Mouse (Mus musculus) limb, embryonic 12.5 days (tissue): ENCODE results near the gene Dmac1. TPM values are rescaled to one million over a fixed set of nuclear protein-coding genes. Genes with fewer than 3 reads are reported as not detected.

Experiments used
- ATAC-seq: fragments of 200-750 bp; cut with Nextera tagmentation; 2 replicates; pipeline ENCODE4 v1.8.0; 2017; ENCODE audit warnings: low read depth, moderate TSS enrichment; ENCODE audit not compliant: insufficient number of reproducible peaks, insufficient read depth, low FRiP score, low TSS enrichment
- H3K27ac ChIP-seq: fragments of 300-500 bp; sonication (generic); 2 replicates; pipeline ENCODE4 v1.5.1; 2016; ENCODE audit warnings: mild to moderate bottlenecking, moderate library complexity
- H3K27me3 ChIP-seq: fragments of 300-500 bp; sonication (generic); 2 replicates; pipeline ENCODE4 v1.6.1; 2016; ENCODE audit warnings: mild to moderate bottlenecking, moderate library complexity
- H3K36me3 ChIP-seq: fragments of 300-500 bp; sonication (generic); 2 replicates; pipeline ENCODE4 v1.6.1; 2016; ENCODE audit warnings: mild to moderate bottlenecking, moderate library complexity
- H3K4me1 ChIP-seq: fragments of 300-500 bp; sonication (generic); replicated peaks from 2 replicates; pipeline ENCODE4 v1.6.1; 2016
- H3K4me2 ChIP-seq: fragments of 300-500 bp; sonication (generic); 2 replicates; pipeline ENCODE4 v1.6.1; 2016; ENCODE audit warnings: mild to moderate bottlenecking, moderate library complexity
- H3K4me3 ChIP-seq: fragments of 300-500 bp; sonication (generic); replicated peaks from 2 replicates; pipeline ENCODE4 v1.5.1; 2016; ENCODE audit warnings: mild to moderate bottlenecking
- H3K9ac ChIP-seq: fragments of 300-500 bp; sonication (generic); replicated peaks from 2 replicates; pipeline ENCODE4 v1.6.1; 2016; ENCODE audit warnings: mild to moderate bottlenecking, moderate library complexity
- H3K9me3 ChIP-seq: fragments of 300-500 bp; sonication (generic); 2 replicates; pipeline ENCODE4 v1.6.1; 2016; ENCODE audit warnings: mild to moderate bottlenecking, moderate library complexity
- WGBS: fragments of 180-500 bp; shearing (Covaris S2); methylation state at CpG from one replicate; pipeline ENCODE4 v1.1.7; 2016; 5-methylcytosine and 5-hydroxymethylcytosine counted together
- polyA plus RNA-seq: library from polyadenylated mRNA; unstranded; fragments of >200 nt; fragmentation: Nextera tagmentation; extraction: Ambion mirVana; gene quantifications from 2 replicates; pipeline ENCODE4 v1.2.1, GENCODE M21; 2016

Dmac1 gene
- polyA plus RNA-seq = 135 and 141 TPM in 2 replicates

DNA sequence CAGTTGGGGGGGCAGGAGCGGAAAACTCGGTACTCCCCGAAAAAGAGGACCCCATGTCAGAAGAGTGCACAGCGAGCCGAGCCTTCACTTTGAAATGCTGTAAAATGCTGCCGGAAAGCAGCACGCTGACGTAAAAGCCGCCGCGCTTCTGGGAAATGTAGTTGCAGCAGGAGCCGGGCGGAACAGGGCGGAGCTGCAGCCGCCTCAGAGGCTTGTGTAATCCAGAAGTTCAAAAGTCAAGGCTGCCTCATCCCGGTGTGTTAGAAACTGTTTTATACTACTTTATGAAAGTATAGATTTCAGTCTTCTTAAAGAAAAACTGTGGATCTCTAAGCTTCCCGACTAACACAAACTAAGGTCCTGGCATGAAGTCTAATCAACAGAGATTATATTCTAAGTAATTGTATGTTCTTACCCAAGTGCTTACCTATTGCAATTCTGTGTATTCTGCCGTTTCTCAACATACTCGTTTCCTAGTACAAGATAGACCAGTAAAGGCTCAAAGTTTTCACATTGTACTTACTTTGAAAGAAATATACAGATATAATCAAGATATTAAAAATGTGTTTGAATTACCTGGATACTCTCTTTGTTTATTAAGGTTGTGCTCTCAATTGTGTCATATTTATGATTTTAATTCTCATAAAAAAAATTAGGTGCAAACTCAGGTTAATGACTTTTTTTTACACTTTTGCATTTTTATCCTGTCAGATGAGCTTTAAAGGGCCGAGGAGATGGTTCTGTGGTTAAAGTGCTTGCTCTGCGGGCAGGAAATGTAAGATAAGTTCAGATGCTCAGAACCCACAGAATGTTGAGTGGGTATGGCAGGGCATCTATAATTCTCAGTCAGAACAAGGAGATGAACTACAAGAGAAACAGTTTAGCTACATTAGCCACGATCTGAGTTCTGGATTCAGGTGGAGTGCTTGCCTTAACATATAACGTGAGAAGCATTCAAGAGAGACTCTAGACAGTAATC lies at the start of gene Dmac1:
TSS of gene Dmac1 (minus strand) at position 109 of the 979 bp plus-strand sequence.
- Histone ChIP-seq H3K4me2 (peak within 1 kb of the TSS; percentile 69), H3K27me3 (no peaks in the 10 kb centered on the region), H3K36me3 (peaks cover 23% of the 10 kb centered on the region), H3K9ac (peak within 1 kb of the TSS; percentile 84), H3K9me3 (no peaks in the 10 kb centered on the region), H3K4me1 (no peaks in the 10 kb centered on the region; the same call in 1 of the 2 replicates), H3K4me3 (peak within 1 kb of the TSS; percentile 80), H3K27ac (0 out of 2 replicates have a peak within 1 kb of the TSS, but pooled peaks have one; percentile 41)
- WGBS = 18% methylated on average over 23 of the region's 23 CpGs
- ATAC-seq = peak; percentile 95

DNA sequence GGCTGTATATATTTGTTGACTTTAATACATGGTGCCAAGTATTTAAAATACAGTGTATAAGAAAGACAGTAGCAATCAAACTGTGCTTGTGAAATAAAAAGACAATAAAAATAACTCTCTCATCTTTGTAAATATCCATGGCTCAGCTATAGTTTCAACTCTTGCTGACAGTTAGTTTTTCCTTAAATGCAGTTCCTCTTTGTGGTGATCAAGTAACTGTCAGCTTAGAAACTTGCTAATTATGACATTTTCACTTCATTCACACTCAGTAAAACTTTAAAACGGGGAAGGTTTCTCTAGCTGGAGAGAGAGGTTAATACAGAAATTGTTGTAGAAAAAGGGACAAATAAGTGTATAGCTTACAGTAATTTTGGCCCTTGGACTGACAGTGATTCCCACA lies 37.3 kb upstream of the Dmac1 start:
- Histone ChIP-seq H3K4me2 (no peak overlapping the region), H3K9me3 (no peaks in the 10 kb centered on the region), H3K27me3 (no peaks in the 10 kb centered on the region), H3K36me3 (no peaks in the 10 kb centered on the region), H3K4me1 (no peaks in the 10 kb centered on the region), H3K27ac (no peak overlapping the region), H3K9ac (no peak overlapping the region), H3K4me3 (no peak overlapping the region)
- 79% methylated on average over 1 of the region's 1 CpGs for WGBS
- ATAC-seq = no peak

DNA sequence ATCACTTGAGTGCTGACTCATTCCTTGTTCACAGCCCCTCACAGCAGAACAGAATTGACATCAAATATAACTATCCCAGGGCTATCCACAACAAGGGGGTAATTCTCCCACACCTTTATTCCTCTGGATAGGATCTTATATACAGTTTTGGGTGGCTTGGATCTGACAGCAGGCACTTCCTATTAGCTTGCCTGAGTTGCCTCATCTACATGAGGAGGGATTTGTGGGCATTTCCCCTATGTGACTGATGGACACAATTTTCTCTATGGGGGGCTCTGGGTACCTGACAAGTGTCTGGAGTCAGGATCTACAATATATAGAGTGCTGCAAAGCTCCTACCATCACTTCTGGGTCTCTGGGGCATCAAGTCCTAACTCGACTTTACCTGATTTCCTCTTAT lies 36.9 kb upstream of the Dmac1 start:
- Histone ChIP-seq H3K4me2 (no peak overlapping the region), H3K27ac (no peak overlapping the region), H3K36me3 (no peaks in the 10 kb centered on the region), H3K4me3 (no peak overlapping the region), H3K4me1 (no peaks in the 10 kb centered on the region), H3K27me3 (no peaks in the 10 kb centered on the region), H3K9me3 (no peaks in the 10 kb centered on the region), H3K9ac (no peak overlapping the region)
- no peak for ATAC-seq
- 81% methylated on average over 1 of the region's 1 CpGs for WGBS

DNA sequence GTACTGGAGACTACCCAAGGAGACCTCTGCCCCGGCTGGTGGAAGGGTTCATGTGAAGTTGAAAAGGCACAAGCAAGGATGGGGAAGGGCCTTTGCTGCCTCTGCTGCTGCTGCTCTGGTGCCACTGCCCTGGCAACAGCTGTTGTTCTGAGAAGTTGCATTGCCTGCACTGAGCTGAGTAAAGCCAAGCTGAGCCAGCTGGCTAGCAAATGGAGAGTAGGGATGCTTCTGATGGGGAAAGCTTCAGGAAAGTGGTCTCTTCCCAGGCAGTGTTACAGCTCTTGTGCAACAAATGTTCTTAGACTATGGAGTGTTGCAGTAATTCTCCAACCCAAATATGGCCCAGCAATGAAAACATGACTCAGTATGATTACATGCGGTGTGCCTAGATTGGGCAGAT lies 33.8 kb upstream of the Dmac1 start:
- H3K4me3 ChIP-seq = no peak overlapping the region
- no peaks in the 10 kb centered on the region for H3K4me1 ChIP-seq
- H3K9me3 ChIP-seq = no peaks in the 10 kb centered on the region
- H3K27ac ChIP-seq = no peak overlapping the region
- no peak for ATAC-seq
- no peaks in the 10 kb centered on the region for H3K27me3 ChIP-seq
- no peak overlapping the region for H3K9ac ChIP-seq
- H3K4me2 ChIP-seq = no peak overlapping the region
- H3K36me3 ChIP-seq = no peaks in the 10 kb centered on the region
- 89% methylated on average over 2 of the region's 2 CpGs for WGBS

DNA sequence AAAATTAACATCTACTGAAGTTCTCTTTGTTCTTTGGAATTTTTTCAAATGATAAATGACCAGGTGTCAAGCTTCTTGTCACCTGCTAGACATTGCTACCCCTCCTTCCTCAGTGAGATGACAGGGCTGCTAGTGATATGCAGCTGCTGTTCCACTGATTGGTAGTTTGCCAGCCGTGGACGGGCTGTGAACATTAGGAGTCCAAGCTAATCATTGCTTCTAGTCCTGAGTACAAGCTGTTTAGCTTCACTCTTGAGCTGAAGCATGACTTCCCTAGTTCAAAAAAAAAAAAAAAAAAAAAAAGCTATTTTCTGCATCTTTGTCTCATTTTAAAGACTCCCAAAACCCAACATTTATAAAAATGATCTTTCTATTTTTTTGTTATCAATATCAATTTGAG lies 33.2 kb upstream of the Dmac1 start:
- no peaks in the 10 kb centered on the region for H3K4me1 ChIP-seq
- H3K9me3 ChIP-seq = no peaks in the 10 kb centered on the region
- no peak overlapping the region for H3K9ac ChIP-seq
- H3K36me3 ChIP-seq = no peaks in the 10 kb centered on the region
- 79% methylated on average over 2 of the region's 2 CpGs for WGBS
- no peak overlapping the region for H3K4me3 ChIP-seq
- ATAC-seq = no peak
- no peak overlapping the region for H3K4me2 ChIP-seq
- H3K27me3 ChIP-seq = no peaks in the 10 kb centered on the region
- H3K27ac ChIP-seq = no peak overlapping the region

DNA sequence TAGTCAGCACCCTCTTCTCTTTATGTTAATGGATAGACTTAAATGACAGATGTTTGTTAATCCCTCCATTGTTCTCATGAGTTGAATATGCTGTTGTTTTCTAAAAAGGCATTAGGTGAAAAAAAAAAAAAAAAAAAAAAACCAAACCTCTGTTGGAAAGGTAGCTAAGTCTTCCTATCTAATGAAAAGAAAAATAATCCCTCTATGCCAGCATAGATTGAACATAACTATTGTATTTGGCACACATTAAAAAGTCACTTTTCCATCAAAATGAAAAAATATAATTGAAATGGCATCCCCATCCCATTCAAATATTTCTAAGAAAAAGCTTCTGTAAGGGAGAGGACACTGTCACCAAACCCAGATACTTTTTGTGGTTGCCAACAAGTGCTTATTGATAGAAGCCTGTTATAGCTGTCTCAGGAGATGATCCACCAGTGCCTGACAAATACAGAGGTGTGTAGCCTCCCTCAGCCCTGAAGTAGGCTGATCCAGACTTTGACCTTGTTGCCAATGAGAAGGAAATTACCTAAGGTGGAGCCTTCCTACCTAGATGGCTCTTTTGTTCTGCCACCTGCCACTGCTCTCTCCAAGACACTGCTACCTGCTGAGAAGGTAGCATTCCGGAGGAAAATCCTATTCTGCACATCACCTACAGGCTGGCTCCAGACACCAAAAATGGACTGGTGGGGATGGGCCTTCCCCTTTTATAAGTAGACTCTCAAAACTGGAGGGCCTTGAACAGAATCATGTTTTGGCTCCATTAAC lies 22.3 kb upstream of the Dmac1 start:
- Histone ChIP-seq H3K4me3 (no peak overlapping the region), H3K27me3 (no peaks in the 10 kb centered on the region), H3K36me3 (no peaks in the 10 kb centered on the region), H3K27ac (no peak overlapping the region), H3K9me3 (no peaks in the 10 kb centered on the region), H3K4me2 (no peak overlapping the region), H3K4me1 (no peaks in the 10 kb centered on the region), H3K9ac (no peak overlapping the region)
- no peak for ATAC-seq
- 82% methylated on average over 1 of the region's 1 CpGs for WGBS

DNA sequence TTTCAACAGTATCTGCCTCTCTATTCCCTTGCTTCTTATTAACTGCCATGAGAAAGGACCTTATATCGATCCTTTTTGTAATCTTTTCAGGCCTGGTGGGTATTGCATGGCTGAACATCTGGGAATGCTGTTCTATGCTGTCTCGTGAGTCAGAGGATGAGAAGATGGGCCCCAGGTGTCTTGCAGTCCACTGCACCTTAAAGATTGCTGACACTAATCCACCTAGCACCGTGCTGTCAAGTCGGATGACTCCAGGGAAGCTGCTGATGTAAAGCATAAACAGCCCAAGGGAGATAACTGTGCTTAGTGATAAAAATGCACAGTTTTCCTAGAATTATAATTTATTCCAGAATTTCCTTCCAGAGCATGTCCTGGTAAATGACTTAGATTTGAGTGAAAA lies 14.2 kb upstream of the Dmac1 start:
- Histone ChIP-seq H3K9me3 (no peaks in the 10 kb centered on the region), H3K4me3 (no peak overlapping the region), H3K36me3 (no peaks in the 10 kb centered on the region), H3K4me2 (no peak overlapping the region), H3K9ac (no peak overlapping the region), H3K4me1 (no peaks in the 10 kb centered on the region), H3K27me3 (no peaks in the 10 kb centered on the region), H3K27ac (no peak overlapping the region)
- no peak for ATAC-seq
- WGBS = 64% methylated on average over 4 of the region's 4 CpGs

DNA sequence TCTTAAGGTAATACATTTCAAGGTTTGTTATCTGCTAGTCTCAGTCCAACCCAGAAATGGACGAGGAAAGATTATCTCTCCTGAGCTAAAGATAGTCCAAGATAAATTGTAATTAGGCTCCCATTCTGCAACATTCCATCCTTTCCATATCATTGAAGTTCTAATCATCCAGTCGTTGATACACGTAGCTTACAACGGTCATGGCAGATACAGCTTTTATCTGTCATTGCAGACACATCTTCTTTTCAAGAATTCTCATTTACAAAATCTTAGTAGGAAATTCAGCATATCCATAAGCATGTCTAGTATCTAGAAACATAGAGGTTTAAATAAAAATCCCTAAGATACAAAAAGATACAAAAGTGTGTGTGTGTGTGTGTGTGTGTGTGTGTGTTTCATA lies 13.0 kb upstream of the Dmac1 start:
- H3K9ac ChIP-seq = no peak overlapping the region
- H3K27ac ChIP-seq = no peak overlapping the region
- no peak for ATAC-seq
- no peaks in the 10 kb centered on the region for H3K9me3 ChIP-seq
- no peaks in the 10 kb centered on the region for H3K27me3 ChIP-seq
- no peaks in the 10 kb centered on the region for H3K4me1 ChIP-seq
- WGBS = 83% methylated on average over 4 of the region's 4 CpGs
- no peak overlapping the region for H3K4me2 ChIP-seq
- no peaks in the 10 kb centered on the region for H3K36me3 ChIP-seq
- no peak overlapping the region for H3K4me3 ChIP-seq

DNA sequence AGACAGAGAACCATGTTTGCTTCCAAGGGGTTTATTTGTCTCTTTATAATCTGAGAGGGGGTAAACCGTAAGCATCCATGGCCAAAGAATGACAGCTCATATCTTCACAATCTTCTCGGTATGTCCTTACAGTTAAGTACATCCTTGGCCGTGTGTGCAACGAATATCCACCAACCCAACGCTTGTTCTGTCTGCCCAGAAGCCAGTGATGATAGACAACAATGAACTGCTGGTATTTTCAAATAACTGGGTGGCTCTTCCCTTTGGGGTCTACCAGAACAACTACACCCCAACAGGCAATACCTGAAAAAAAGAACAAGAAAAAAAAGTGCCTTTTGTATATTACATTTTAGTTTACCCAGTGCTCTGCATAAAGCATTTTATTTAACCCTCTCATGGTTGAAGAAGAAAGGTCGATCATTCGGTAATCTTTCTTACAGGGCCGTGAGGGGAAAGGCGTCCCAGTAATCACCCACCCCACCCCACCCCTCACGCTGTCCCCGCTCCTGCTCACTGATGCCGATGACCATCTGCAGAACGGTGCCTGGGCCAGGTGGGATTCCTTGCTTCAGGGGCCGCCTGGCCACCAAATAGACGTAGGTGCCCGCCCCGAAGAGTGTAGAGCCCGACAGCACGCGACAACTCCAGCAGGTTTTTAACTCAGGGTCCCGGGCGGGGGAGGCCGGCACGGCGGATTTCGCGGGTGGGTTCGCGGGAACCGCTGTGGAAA lies 473 bp downstream of the Dmac1 start:
- H3K9me3 ChIP-seq = no peaks in the 10 kb centered on the region
- H3K27me3 ChIP-seq = no peaks in the 10 kb centered on the region
- peak overlapping the region; percentile 80 for H3K4me3 ChIP-seq
- H3K9ac ChIP-seq = peak overlapping the region; percentile 84
- H3K4me1 ChIP-seq = no peaks in the 10 kb centered on the region; the same call in 1 of the 2 replicates
- 0 out of 2 replicates have a peak overlapping the region, but pooled peaks have one; percentile 41 for H3K27ac ChIP-seq
- 8% methylated on average over 30 of the region's 30 CpGs for WGBS
- H3K36me3 ChIP-seq = peaks cover 32% of the 10 kb centered on the region
- peak; percentile 93 for ATAC-seq
- H3K4me2 ChIP-seq = peak overlapping the region; percentile 69

DNA sequence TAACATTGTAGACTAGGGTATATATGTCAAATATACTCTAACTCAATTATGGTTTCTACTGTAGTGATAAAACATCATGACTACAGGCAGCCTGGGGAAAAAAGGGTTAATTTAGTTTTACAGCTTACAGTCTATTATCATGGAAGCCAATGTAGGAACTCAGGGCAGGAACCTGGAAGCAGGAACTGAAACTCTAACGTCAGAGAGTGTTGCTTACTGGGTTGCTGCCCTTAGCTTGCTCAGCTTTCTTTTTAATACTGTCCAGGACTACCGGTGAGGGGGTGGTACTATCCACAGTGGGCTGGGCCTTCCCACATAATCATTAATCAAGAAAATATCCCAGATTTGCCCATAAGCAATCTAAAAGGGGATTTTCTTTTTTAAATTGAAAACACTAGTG lies 2.4 kb downstream of the Dmac1 start:
- Histone ChIP-seq H3K27ac (no peak overlapping the region), H3K36me3 (peaks cover 33% of the 10 kb centered on the region), H3K4me3 (no peak overlapping the region), H3K9me3 (0 out of 2 replicates have a peak, but pooled peaks cover 3% of the 10 kb centered on the region), H3K4me2 (no peak overlapping the region), H3K4me1 (no peaks in the 10 kb centered on the region; the same call in 1 of the 2 replicates), H3K9ac (no peak overlapping the region), H3K27me3 (no peaks in the 10 kb centered on the region)
- 86% methylated on average over 2 of the region's 2 CpGs for WGBS
- no peak for ATAC-seq
